Mouse (Mus musculus) liver, embryonic 16.5 days (tissue): ENCODE data around the gene Slc39a3. TPM values are rescaled to one million over a fixed set of nuclear protein-coding genes. Genes with fewer than 3 reads are reported as not detected.
A peak's percentile ranks its signal among the peaks of the same experiment; 100 is the strongest.

Experiments used
- ATAC-seq: fragments of 200-750 bp; cut with Nextera tagmentation; 2 replicates; pipeline ENCODE4 v1.8.0; 2017; ENCODE audit warnings: low read depth, mild to moderate bottlenecking, moderate number of reproducible peaks, moderate library complexity
- H3K27ac ChIP-seq: fragments of 300-500 bp; sonication (generic); 2 replicates; pipeline ENCODE4 v1.5.1; 2014; ENCODE audit warnings: mild to moderate bottlenecking, low read length
- H3K27me3 ChIP-seq: fragments of 300-500 bp; sonication (generic); 2 replicates; pipeline ENCODE4 v1.6.1; 2014; ENCODE audit warnings: low read depth, low read length, mixed read lengths; ENCODE audit not compliant: control insufficient read depth, insufficient read depth
- H3K36me3 ChIP-seq: fragments of 300-500 bp; sonication (generic); 2 replicates; pipeline ENCODE4 v1.6.1; 2014; ENCODE audit warnings: mild to moderate bottlenecking; ENCODE audit not compliant: control insufficient read depth, insufficient read depth
- H3K4me1 ChIP-seq: fragments of 300-500 bp; sonication (generic); 2 replicates; pipeline ENCODE4 v1.6.1; 2014; ENCODE audit warnings: low read depth, low read length, mixed read lengths; ENCODE audit not compliant: control insufficient read depth
- H3K4me2 ChIP-seq: fragments of 300-500 bp; sonication (generic); 2 replicates; pipeline ENCODE4 v1.6.1; 2014; ENCODE audit warnings: low read depth, low read length, mixed read lengths
- H3K4me3 ChIP-seq: fragments of 300-500 bp; sonication (generic); 2 replicates; pipeline ENCODE4 v1.5.1; 2014; ENCODE audit warnings: low read depth, mild to moderate bottlenecking, low read length
- H3K9ac ChIP-seq: fragments of 300-500 bp; sonication (generic); 2 replicates; pipeline ENCODE4 v1.6.1; 2014; ENCODE audit warnings: low read depth, low read length
- H3K9me3 ChIP-seq: fragments of 300-500 bp; sonication (generic); replicated peaks from 2 replicates; pipeline ENCODE4 v1.6.1; 2016; ENCODE audit warnings: low read length; ENCODE audit not compliant: control insufficient read depth
- WGBS: fragments of 180-500 bp; shearing (Covaris S2); extraction: QIAGEN DNeasy Blood & Tissue Kit; methylation state at CpG from one replicate; pipeline ENCODE4 v1.1.7; 2014; ENCODE audit not compliant: insufficient replicate concordance; 5-methylcytosine and 5-hydroxymethylcytosine counted together
- polyA plus RNA-seq: library from polyadenylated mRNA; unstranded; fragments of >200 nt; fragmentation: Nextera tagmentation; extraction: Ambion mirVana; gene quantifications from 2 replicates; pipeline ENCODE4 v1.2.1, GENCODE M21; 2015

The Slc39a3 gene
- 5.5 TPM in 2 replicates for polyA plus RNA-seq

DNA sequence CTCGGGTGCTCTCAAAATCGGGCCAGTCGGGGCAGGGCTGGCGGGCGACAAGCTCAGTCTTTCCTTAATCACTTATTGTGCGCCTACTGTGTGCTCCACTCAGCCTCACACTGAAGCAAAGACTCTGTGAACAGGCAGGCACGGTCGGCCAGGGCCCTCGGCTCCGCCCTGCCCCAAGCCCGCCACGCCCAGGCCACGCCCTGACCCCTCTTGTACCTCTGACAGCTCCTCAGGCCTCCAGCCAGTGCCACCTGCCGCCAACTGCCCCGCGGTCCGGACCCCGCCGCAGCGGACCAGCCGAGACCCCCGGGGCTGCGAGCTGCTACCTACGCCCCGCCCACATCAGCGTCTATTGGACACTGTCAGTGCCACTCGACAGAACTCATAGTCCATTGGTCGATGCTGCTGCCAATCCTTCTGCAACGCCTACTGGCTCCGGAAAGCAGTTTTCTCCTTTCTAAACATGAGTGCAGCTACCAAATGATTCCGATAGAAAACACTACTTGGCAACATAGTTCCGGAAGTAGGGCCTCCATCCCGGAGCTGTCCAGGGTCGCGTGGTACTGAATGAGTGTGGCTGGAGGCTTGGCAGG lies at the start of gene Slc39a3:
Gene Slc39a3, minus strand, starts transcription at position 439 of the 593 bp plus-strand sequence.
- WGBS, result under 1% methylated on average over 35 of the region's 35 CpGs
- H3K4me3 ChIP-seq, result peak within 1 kb of the TSS; percentile 76

DNA sequence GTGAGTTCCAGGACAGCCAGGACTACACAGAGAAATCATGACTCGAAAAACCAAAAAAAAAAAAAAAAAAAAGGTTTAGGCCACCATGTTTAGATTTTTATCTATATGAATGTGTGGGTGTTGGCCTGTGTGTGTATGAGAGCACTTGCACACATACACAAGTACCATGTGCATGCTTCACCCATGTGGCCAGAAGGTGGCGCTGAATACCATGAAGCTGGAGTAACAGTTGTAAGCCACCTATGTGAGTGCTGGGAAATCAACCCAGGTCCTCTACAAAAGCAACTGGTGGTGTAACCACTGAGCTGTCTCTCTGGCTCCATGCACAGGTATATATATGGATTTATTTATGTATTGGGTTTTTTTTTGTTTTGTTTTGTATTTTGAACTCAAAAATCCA lies 49.8 kb upstream of the Slc39a3 start:
- Histone ChIP-seq H3K4me1 (peaks cover 12% of the 10 kb centered on the region), H3K9ac (no peak overlapping the region), H3K27ac (no peak overlapping the region), H3K9me3 (0 out of 2 replicates have a peak, but pooled peaks cover 2% of the 10 kb centered on the region), H3K27me3 (no peaks in the 10 kb centered on the region), H3K4me2 (no peak overlapping the region), H3K4me3 (no peak overlapping the region), H3K36me3 (peaks cover 11% of the 10 kb centered on the region)
- ATAC-seq, result no peak
- WGBS, result 35% methylated on average over 2 of the region's 2 CpGs

More for the DNA sequence above, at the start of gene Slc39a3:
- ATAC-seq, result peak; percentile 98
- H3K27ac ChIP-seq, result peak within 1 kb of the TSS; percentile 73
- no peaks in the 10 kb centered on the region for H3K27me3 ChIP-seq
- H3K9me3 ChIP-seq, result no peaks in the 10 kb centered on the region
- peak within 1 kb of the TSS; percentile 75 for H3K9ac ChIP-seq
- H3K36me3 ChIP-seq, result no peaks in the 10 kb centered on the region
- peaks cover 8% of the 10 kb centered on the region for H3K4me1 ChIP-seq
- peak within 1 kb of the TSS; percentile 77 for H3K4me2 ChIP-seq

DNA sequence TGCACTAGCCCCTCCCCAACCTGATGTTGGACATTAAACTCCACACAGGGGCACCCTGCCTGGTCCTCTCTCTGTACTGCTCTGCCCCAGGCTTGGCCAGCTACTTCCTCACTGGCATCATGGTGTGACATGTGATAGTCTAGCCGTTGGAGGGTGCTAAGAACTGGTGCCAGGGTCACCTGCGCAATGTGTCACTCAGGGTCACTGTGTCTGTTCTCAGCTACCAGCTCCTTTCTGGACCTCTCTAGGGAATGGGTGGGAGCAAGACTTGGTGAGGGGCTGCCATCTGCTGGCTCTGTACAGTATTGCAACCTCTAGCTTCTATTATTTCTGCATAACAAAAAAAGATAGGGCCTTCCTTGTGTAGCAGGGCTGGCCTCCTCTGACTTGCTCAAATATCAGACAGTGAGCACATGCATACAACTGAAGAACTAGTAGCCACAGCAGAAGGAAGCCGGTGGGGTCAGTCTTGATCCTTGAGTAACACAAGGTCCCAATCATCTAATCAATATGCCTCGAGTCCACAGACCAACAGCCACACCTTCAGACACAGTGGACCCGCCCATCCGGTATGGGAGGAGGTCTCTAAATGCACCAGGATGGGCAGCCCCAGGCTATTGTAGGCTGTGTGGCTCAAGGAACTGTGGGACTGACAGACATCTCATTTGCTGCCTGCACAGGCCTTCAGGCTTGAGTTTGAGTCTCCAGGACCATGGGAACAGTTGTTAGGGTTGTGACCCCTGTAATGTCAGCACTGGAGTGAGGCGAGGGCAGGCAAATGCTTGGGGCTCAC lies 45.1 kb upstream of the Slc39a3 start:
- Histone ChIP-seq H3K36me3 (peaks cover 9% of the 10 kb centered on the region), H3K4me2 (no peak overlapping the region), H3K9me3 (0 out of 2 replicates have a peak, but pooled peaks cover 2% of the 10 kb centered on the region), H3K9ac (no peak overlapping the region), H3K4me3 (no peak overlapping the region), H3K27me3 (no peaks in the 10 kb centered on the region), H3K27ac (no peak overlapping the region), H3K4me1 (peaks cover 3% of the 10 kb centered on the region; the same call in 1 of the 2 replicates)
- 48% methylated on average over 7 of the region's 7 CpGs for WGBS
- ATAC-seq, result peak; percentile 36

DNA sequence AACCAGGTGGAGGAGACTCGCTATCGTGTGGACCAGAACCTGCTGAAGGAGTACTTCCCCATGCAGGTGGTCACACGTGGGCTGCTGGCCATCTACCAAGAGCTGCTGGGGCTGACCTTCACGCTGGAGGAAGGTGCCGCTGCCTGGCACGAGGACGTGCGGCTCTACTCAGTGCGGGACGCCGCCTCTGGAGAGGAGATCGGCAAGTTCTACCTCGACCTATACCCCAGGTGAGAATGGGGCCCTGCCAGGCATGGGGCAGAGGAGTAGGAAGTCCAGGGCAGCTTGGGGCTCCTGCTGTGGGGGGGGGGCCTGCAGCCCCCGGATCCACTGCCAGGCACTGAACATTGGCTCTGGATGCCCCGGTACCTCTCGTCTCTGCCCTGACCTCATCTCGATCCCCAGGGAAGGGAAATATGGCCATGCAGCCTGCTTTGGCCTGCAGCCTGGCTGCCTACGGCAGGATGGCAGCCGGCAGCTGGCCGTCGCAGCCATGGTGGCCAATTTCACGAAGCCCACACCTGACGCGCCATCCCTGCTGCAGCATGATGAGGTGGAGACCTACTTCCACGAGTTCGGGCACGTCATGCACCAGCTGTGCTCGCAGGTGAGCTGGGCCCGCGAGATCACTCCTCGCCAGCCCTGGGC lies 42.9 kb upstream of the Slc39a3 start:
- ATAC-seq, result no peak
- no peak overlapping the region for H3K4me3 ChIP-seq
- no peak overlapping the region for H3K9ac ChIP-seq
- no peak overlapping the region for H3K4me2 ChIP-seq
- peaks cover 3% of the 10 kb centered on the region; the same call in 1 of the 2 replicates for H3K4me1 ChIP-seq
- no peak overlapping the region for H3K27ac ChIP-seq
- H3K9me3 ChIP-seq, result no peaks in the 10 kb centered on the region
- no peaks in the 10 kb centered on the region for H3K27me3 ChIP-seq
- WGBS, result 89% methylated on average over 31 of the region's 31 CpGs
- peaks cover 5% of the 10 kb centered on the region; the same call in 1 of the 2 replicates for H3K36me3 ChIP-seq

DNA sequence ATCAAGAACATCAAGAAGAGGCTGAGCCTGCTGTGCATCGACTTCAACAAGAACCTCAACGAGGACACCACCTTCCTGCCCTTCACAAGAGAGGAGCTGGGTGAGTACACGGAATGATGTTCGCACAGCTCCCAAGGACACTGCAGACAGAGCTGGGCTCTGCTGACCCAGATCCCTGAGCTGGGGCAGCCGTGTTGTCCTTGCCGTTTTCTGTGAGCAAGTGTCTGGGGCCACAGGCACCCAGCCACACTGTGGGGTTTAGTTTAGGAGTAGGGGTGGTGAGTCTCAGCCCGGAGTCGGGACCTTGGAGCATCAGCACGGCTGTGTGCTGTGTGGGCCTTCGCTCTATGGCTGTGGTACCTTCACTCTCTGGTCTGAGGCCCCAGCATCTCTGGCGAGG lies 40.7 kb upstream of the Slc39a3 start:
- peaks cover 3% of the 10 kb centered on the region; the same call in 1 of the 2 replicates for H3K4me1 ChIP-seq
- H3K27me3 ChIP-seq, result no peaks in the 10 kb centered on the region
- WGBS, result 83% methylated on average over 11 of the region's 11 CpGs
- H3K4me2 ChIP-seq, result no peak overlapping the region
- H3K9ac ChIP-seq, result no peak overlapping the region
- peaks cover 7% of the 10 kb centered on the region; the same call in 1 of the 2 replicates for H3K36me3 ChIP-seq
- H3K4me3 ChIP-seq, result no peak overlapping the region
- H3K9me3 ChIP-seq, result no peaks in the 10 kb centered on the region
- no peak for ATAC-seq
- no peak overlapping the region for H3K27ac ChIP-seq

DNA sequence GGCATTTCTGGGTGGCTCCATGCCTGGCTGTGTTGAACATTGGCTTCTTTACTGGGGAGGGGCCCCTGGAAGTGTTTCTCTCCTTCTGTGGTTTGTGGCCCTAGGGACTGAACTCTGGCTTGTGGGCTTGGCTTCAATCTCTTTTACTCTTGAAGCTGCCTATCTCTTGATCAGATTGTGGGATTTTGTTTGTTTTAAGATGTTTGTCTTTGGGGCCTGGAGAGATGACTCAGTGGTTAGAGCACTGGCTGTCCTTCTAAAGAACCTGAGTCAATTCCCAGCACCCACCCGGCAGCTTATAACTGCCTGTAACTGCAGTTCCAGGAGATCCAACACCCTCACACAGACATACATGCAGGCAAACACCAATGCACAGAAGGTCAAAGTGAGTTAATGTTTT lies 39.1 kb upstream of the Slc39a3 start:
- Histone ChIP-seq H3K4me2 (no peak overlapping the region), H3K27ac (no peak overlapping the region), H3K4me1 (no peaks in the 10 kb centered on the region), H3K36me3 (peaks cover 6% of the 10 kb centered on the region; the same call in 1 of the 2 replicates), H3K4me3 (no peak overlapping the region), H3K27me3 (no peaks in the 10 kb centered on the region), H3K9me3 (no peaks in the 10 kb centered on the region), H3K9ac (no peak overlapping the region)
- no peak for ATAC-seq
- WGBS, result 69% methylated on average over 1 of the region's 1 CpGs

DNA sequence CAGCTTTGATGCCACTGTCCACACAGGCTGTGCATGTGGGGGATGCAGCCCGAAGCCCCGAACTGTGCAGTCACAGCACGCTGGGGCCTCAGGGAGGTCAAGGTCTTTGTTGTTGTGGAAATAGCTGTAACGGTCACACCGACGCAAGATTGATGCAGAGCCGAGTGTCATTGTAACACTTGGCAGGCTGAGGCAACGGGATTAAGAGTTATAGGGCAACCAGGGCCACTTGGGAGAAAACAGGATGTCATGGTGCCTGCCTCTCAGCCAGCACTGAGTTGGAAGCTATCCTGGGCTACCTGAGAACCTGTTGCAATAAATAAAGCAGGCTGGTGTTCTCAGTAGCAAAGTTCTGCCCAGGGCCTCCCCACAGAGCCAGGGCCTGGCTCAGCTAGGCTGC lies 38.5 kb upstream of the Slc39a3 start:
- ATAC-seq, result no peak
- H3K9me3 ChIP-seq, result no peaks in the 10 kb centered on the region
- no peak overlapping the region for H3K4me2 ChIP-seq
- H3K9ac ChIP-seq, result no peak overlapping the region
- peaks cover 2% of the 10 kb centered on the region; the same call in 1 of the 2 replicates for H3K36me3 ChIP-seq
- 78% methylated on average over 8 of the region's 8 CpGs for WGBS
- no peak overlapping the region for H3K4me3 ChIP-seq
- H3K27ac ChIP-seq, result no peak overlapping the region
- peaks cover 6% of the 10 kb centered on the region for H3K4me1 ChIP-seq
- H3K27me3 ChIP-seq, result no peaks in the 10 kb centered on the region

DNA sequence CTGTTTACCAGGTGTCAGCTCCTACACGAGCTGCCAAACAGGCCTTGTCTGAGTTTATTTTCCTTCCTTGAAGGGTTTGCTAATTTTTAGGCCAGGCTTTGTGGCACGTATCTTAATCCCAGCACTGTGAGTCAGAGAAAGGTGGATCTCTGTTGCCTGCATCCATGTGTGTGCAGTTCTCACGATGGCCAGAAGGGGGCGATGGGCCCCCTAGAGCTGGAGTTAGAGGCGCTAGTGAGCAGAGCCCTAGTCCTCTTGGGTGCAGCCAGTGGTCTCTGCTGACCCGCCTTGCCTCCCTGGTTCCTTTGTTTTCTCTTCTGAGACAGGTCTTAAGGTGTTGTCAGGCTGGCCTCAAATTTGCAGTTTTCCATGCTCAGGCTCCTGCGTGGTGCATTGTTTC lies 36.2 kb upstream of the Slc39a3 start:
- ATAC-seq, result no peak
- WGBS, result 57% methylated on average over 7 of the region's 7 CpGs
- H3K4me3 ChIP-seq, result no peak overlapping the region

More for the DNA sequence above, 36.2 kb upstream of the Slc39a3 start:
- peaks cover 20% of the 10 kb centered on the region for H3K4me1 ChIP-seq
- no peak overlapping the region for H3K9ac ChIP-seq
- H3K4me2 ChIP-seq, result no peak overlapping the region
- 0 out of 2 replicates have a peak, but pooled peaks cover 2% of the 10 kb centered on the region for H3K36me3 ChIP-seq
- no peaks in the 10 kb centered on the region for H3K27me3 ChIP-seq
- no peak overlapping the region for H3K27ac ChIP-seq
- no peaks in the 10 kb centered on the region for H3K9me3 ChIP-seq
